Mouse (Mus musculus) MEL (cell line): Measurements from ENCODE around the gene Idi1.

Experiments
- CHD1 ChIP-seq: IDR thresholded peaks from 2 replicates; pipeline ENCODE4 v1.6.1; 2012; ENCODE audit warnings: low read depth, mild to moderate bottlenecking, inconsistent platforms, low read length, improper control_type of control experiment
- CTCF ChIP-seq, 3 experiments: IDR thresholded peaks in 2 of 3; conservative IDR thresholded peaks in 1 of 3; 2 replicates each; pipeline ENCODE4 v1.5.1; 2011 to 2012; ENCODE audit warnings: low read length in 3 of 3, low read depth in 2 of 3, mild to moderate bottlenecking in 2 of 3, improper control_type of control experiment in 1 of 3, inconsistent platforms in 1 of 3, mixed read lengths in 1 of 3, moderate library complexity in 1 of 3; ENCODE audit not compliant: control insufficient read depth in 1 of 3, insufficient read depth in 1 of 3, poor library complexity in 1 of 3, severe bottlenecking in 1 of 3
- E2F4 ChIP-seq: IDR thresholded peaks from 2 replicates; pipeline ENCODE4 v1.6.1; 2011; ENCODE audit warnings: low read depth, low read length, improper control_type of control experiment, borderline replicate concordance
- GATA1 ChIP-seq: IDR thresholded peaks from 2 replicates; pipeline ENCODE4 v1.6.1; 2011; ENCODE audit warnings: low read depth, low read length, improper control_type of control experiment
- MAX ChIP-seq: IDR thresholded peaks from 2 replicates; pipeline ENCODE4 v1.6.1; 2011; ENCODE audit warnings: low read length, improper control_type of control experiment
- NELFE ChIP-seq: IDR thresholded peaks from 2 replicates; pipeline ENCODE4 v1.6.1; 2011; ENCODE audit warnings: low read depth, low read length, improper control_type of control experiment
- POLR2A ChIP-seq, 2 experiments: IDR thresholded peaks; 2 replicates each; pipeline ENCODE4 v1.6.1; 2011 to 2012; ENCODE audit warnings: low read length in 2 of 2, mild to moderate bottlenecking in 2 of 2, control low read depth in 1 of 2, improper control_type of control experiment in 1 of 2, low read depth in 1 of 2, moderate library complexity in 1 of 2; ENCODE audit not compliant: control insufficient read depth in 1 of 2, insufficient read depth in 1 of 2, poor library complexity in 1 of 2
- POLR2AphosphoS2 ChIP-seq: IDR thresholded peaks from 2 replicates; pipeline ENCODE4 v1.6.1; 2011; ENCODE audit warnings: low read length, improper control_type of control experiment
- RAD21 ChIP-seq: IDR thresholded peaks from 2 replicates; pipeline ENCODE4 v1.6.1; 2011; ENCODE audit warnings: mild to moderate bottlenecking, low read depth, low read length, improper control_type of control experiment
- TCF12 ChIP-seq: IDR thresholded peaks from 2 replicates; pipeline ENCODE4 v1.6.1; 2014; ENCODE audit warnings: low read depth, mild to moderate bottlenecking, inconsistent platforms, low read length, improper control_type of control experiment, moderate library complexity

DNA sequence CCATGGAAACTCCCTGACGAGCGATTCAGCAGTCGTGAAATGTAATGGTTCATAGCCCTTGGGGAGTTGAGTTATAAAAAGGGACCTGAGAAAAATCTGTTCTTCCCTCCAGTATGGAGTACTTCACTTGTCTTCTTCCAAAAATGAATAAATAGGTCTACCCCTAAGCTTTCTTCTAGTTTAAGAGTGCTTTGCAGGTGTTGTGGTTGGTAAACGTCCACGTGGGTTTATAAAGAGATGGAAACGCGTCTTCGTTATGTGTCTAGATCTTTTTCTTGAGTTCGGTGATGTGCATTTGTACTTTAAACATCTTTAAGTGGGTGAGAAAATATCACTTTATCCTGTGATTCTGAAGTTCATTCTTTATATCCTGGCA lies 872 bp downstream of the Idi1 start:
- TF ChIP-seq CTCF (IDR thresholded peaks at IDR 0.05 in 2 of 3, conservative IDR thresholded peaks at IDR 0.05 in 1 of 3; ENCODE audit: control insufficient read depth in 1 of 3, insufficient read depth in 1 of 3, low read depth in 2 of 3, low read length in 3 of 3, poor library complexity in 1 of 3, severe bottlenecking in 1 of 3), result no peak
- TF ChIP-seq RAD21, result no peak
- no peak for TF ChIP-seq POLR2AphosphoS2
- TF ChIP-seq NELFE, result no peak
- TF ChIP-seq CHD1, result no peak
- peak; percentile 71 for TF ChIP-seq MAX
- TF ChIP-seq TCF12, result no peak
- no peak for TF ChIP-seq E2F4
- no peak for TF ChIP-seq GATA1
- TF ChIP-seq POLR2A (IDR thresholded peaks at IDR 0.05; ENCODE audit: control insufficient read depth in 1 of 2, insufficient read depth in 1 of 2, low read depth in 1 of 2, low read length in 2 of 2, poor library complexity in 1 of 2), result no peak
